Mouse (Mus musculus): ENCODE results near the gene Zfp704. TPM values are rescaled to one million over a fixed set of nuclear protein-coding genes. Genes with fewer than 3 reads are reported as not detected.

The Zfp704 gene
- total and polyA plus RNA-seq, 3 experiments, result not detected

DNA sequence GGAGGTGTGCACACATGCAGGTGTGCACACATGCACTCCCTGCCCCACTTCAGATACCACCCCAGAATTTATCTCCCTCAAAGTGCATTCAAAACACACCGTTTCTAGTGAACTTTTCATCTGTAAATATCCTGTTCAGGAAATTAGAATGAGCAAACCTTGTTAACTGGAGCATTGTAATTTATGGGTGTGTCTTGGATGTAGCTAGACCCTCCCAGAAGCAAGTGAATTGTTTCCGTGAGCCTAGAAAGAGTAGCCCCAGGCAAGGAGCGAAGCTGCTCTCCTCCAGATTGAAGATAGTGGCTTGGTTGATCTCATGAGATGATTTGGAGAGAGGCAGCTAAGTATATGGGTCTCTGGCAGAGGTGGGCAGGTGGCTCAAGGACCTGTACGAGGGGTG, 1.3 kb upstream of the Zfp704 start:
- Histone ChIP-seq H3K4me2 (ENCODE audit: insufficient read depth, low read depth, poor library complexity, severe bottlenecking) (no peak overlapping the region), H3K36me3 (replicated peaks in 1 of 2; ENCODE audit: control insufficient read depth in 1 of 2, insufficient read depth in 1 of 2, low read length in 1 of 2) (no peaks in the 10 kb centered on the region), H3K4me3 (replicated peaks in 1 of 3; ENCODE audit: low read depth in 2 of 3, low read length in 2 of 3, poor library complexity in 1 of 3) (no peak overlapping the region), H3K79me2 (replicated peaks; ENCODE audit: control insufficient read depth, extremely low read depth, insufficient read depth, poor library complexity, severe bottlenecking) (no peaks in the 10 kb centered on the region), H3K27ac (ENCODE audit: insufficient read depth, low read depth) (no peak overlapping the region), H3K9me3 (replicated peaks; ENCODE audit: low read length) (peaks cover 10% of the 10 kb centered on the region), H3K4me1 (ENCODE audit: control insufficient read depth in 1 of 2, insufficient read depth in 2 of 2) (no peaks in the 10 kb centered on the region), H3K27me3 (replicated peaks) (no peaks in the 10 kb centered on the region), H3K9ac (ENCODE audit: insufficient read depth, low read depth) (no peak overlapping the region)
- DNase-seq (ENCODE audit: extremely low read depth), result no peak
- TF ChIP-seq RAD21 (IDR thresholded peaks at IDR 0.05; ENCODE audit: low read depth, low read length) (no peak), IRF4 (IDR thresholded peaks at IDR 0.05; ENCODE audit: low read depth, low read length) (no peak)
- dilution Hi-C loops (cut with MboI; ENCODE audit: extremely low pct_ligation_motif_present, extremely low pct_unique_long_range_greater_than_20kb, low sequenced_read_pairs) (no loop called here), in situ Hi-C loops (cut with MboI; ENCODE audit: low pct_ligation_motif_present, low pct_unique_long_range_greater_than_20kb, low sequenced_read_pairs) (no loop called here)

- Histone ChIP-seq H3K4me3 (replicated peaks in 1 of 3; ENCODE audit: low read depth in 2 of 3, low read length in 2 of 3, poor library complexity in 1 of 3) (no peak overlapping the region), H3K4me1 (ENCODE audit: control insufficient read depth in 1 of 2, insufficient read depth in 2 of 2) (no peaks in the 10 kb centered on the region), H3K27me3 (replicated peaks) (no peaks in the 10 kb centered on the region), H3K79me2 (replicated peaks; ENCODE audit: control insufficient read depth, extremely low read depth, insufficient read depth, poor library complexity, severe bottlenecking) (no peaks in the 10 kb centered on the region), H3K27ac (ENCODE audit: insufficient read depth, low read depth) (no peak overlapping the region), H3K9ac (ENCODE audit: insufficient read depth, low read depth) (no peak overlapping the region), H3K36me3 (replicated peaks in 1 of 2; ENCODE audit: control insufficient read depth in 1 of 2, insufficient read depth in 1 of 2, low read length in 1 of 2) (no peaks in the 10 kb centered on the region), H3K9me3 (replicated peaks; ENCODE audit: low read length) (peaks cover 10% of the 10 kb centered on the region), H3K4me2 (ENCODE audit: insufficient read depth, low read depth, poor library complexity, severe bottlenecking) (no peak overlapping the region)
- in situ Hi-C loops (cut with MboI; ENCODE audit: low pct_ligation_motif_present, low pct_unique_long_range_greater_than_20kb, low sequenced_read_pairs), result no loop called here
- DNase-seq (ENCODE audit: extremely low read depth), result no peak
- dilution Hi-C loops (cut with MboI; ENCODE audit: extremely low pct_ligation_motif_present, extremely low pct_unique_long_range_greater_than_20kb, low sequenced_read_pairs), result no loop called here
- no peak for TF ChIP-seq POLR2AphosphoS2 (IDR thresholded peaks at IDR 0.05; ENCODE audit: low read depth, low read length)
- no peak for TF ChIP-seq CHD2 (IDR thresholded peaks at IDR 0.05; ENCODE audit: low read length)
- TF ChIP-seq KAT2A (IDR thresholded peaks at IDR 0.05; ENCODE audit: insufficient replicate concordance, low read length), result no peak
- no peak for TF ChIP-seq RAD21 (IDR thresholded peaks at IDR 0.05; ENCODE audit: low read depth, low read length)
- TF ChIP-seq TBP (conservative IDR thresholded peaks at IDR 0.05; ENCODE audit: low read depth, low read length), result no peak
- TF ChIP-seq MAZ (IDR thresholded peaks at IDR 0.05; ENCODE audit: low read depth, low read length), result no peak
- TF ChIP-seq POLR2A (IDR thresholded peaks at IDR 0.05; ENCODE audit: low read depth, low read length), result no peak
- TF ChIP-seq RCOR1 (conservative IDR thresholded peaks at IDR 0.05; ENCODE audit: low read depth, low read length), result no peak
- no peak for TF ChIP-seq MAX (IDR thresholded peaks at IDR 0.05; ENCODE audit: low read length)
- no peak for TF ChIP-seq UBTF (IDR thresholded peaks at IDR 0.05; ENCODE audit: low read depth, low read length)
- TF ChIP-seq MYC (IDR thresholded peaks at IDR 0.05; ENCODE audit: low read depth, low read length), result no peak
Measured at GRCm38 (mm10) chr3:9610426-9610825, 541 bp upstream of the Zfp704 start.

- no peak for DNase-seq (ENCODE audit: extremely low read depth)
- H3K36me3 ChIP-seq (replicated peaks in 1 of 2; ENCODE audit: control insufficient read depth in 1 of 2, insufficient read depth in 1 of 2, low read length in 1 of 2), result no peaks in the 10 kb centered on the region
- no peaks in the 10 kb centered on the region for H3K27me3 ChIP-seq (replicated peaks)
- H3K9ac ChIP-seq (ENCODE audit: insufficient read depth, low read depth), result no peak overlapping the region
- no peaks in the 10 kb centered on the region for H3K79me2 ChIP-seq (replicated peaks; ENCODE audit: control insufficient read depth, extremely low read depth, insufficient read depth, poor library complexity, severe bottlenecking)
- H3K4me2 ChIP-seq (ENCODE audit: insufficient read depth, low read depth, poor library complexity, severe bottlenecking), result no peak overlapping the region
- no peak overlapping the region for H3K4me3 ChIP-seq (replicated peaks in 1 of 3; ENCODE audit: low read depth in 2 of 3, low read length in 2 of 3, poor library complexity in 1 of 3)
- no peaks in the 10 kb centered on the region for H3K4me1 ChIP-seq (ENCODE audit: control insufficient read depth in 1 of 2, insufficient read depth in 2 of 2)
- H3K9me3 ChIP-seq (replicated peaks; ENCODE audit: low read length), result peaks cover 10% of the 10 kb centered on the region
- H3K27ac ChIP-seq (ENCODE audit: insufficient read depth, low read depth), result no peak overlapping the region
- TF ChIP-seq JUND (conservative IDR thresholded peaks at IDR 0.05; ENCODE audit: low read depth, low read length) (no peak), GABPA (IDR thresholded peaks at IDR 0.05; ENCODE audit: insufficient replicate concordance, low read depth, low read length) (no peak), TBP (conservative IDR thresholded peaks at IDR 0.05; ENCODE audit: low read depth, low read length) (no peak), USF2 (conservative IDR thresholded peaks at IDR 0.05; ENCODE audit: low read depth, low read length) (no peak), ZMIZ1 (IDR thresholded peaks at IDR 0.05; ENCODE audit: low read depth, low read length) (no peak), ZNF384 (IDR thresholded peaks at IDR 0.05; ENCODE audit: low read depth, low read length) (no peak), NELFE (IDR thresholded peaks at IDR 0.05; ENCODE audit: low read depth, low read length) (no peak), SMC3 (IDR thresholded peaks at IDR 0.05; ENCODE audit: low read depth, low read length) (no peak), POLR2A (IDR thresholded peaks at IDR 0.05; ENCODE audit: low read depth, low read length) (no peak), USF1 (IDR thresholded peaks at IDR 0.05; ENCODE audit: low read depth, low read length) (no peak), UBTF (IDR thresholded peaks at IDR 0.05; ENCODE audit: low read depth, low read length) (no peak), ETS1 (conservative IDR thresholded peaks at IDR 0.05; ENCODE audit: low read depth, low read length) (no peak), NRF1 (IDR thresholded peaks at IDR 0.05; ENCODE audit: low read depth, low read length) (no peak), MAZ (IDR thresholded peaks at IDR 0.05; ENCODE audit: low read depth, low read length) (no peak), RAD21 (IDR thresholded peaks at IDR 0.05; ENCODE audit: low read depth, low read length) (no peak)
- in situ Hi-C loops (cut with MboI; ENCODE audit: low pct_ligation_motif_present, low pct_unique_long_range_greater_than_20kb, low sequenced_read_pairs), result no loop called here
- dilution Hi-C loops (cut with MboI; ENCODE audit: extremely low pct_ligation_motif_present, extremely low pct_unique_long_range_greater_than_20kb, low sequenced_read_pairs), result no loop called here
Measured at GRCm38 (mm10) chr3:9608906-9609580, 842 bp downstream of the Zfp704 start.

All from CH12.LX (cell line).